Mouse (Mus musculus) megakaryocyte, embryonic 14.5 days (primary cell): Measurements from ENCODE around the gene Mgat2. TPM values are rescaled to one million over a fixed set of nuclear protein-coding genes. Genes with fewer than 3 reads are reported as not detected.
"Not testable (repeated sequence)": the region's sequence is repeated elsewhere in the genome, so short reads cannot be mapped to it uniquely, and the experiment has no call there.

Experiments
- H3K27me3 ChIP-seq: replicated peaks from 2 replicates; pipeline ENCODE3; 2012; ENCODE audit warnings: inconsistent platforms
- H3K36me3 ChIP-seq: replicated peaks from 2 replicates; pipeline ENCODE3; 2012; ENCODE audit warnings: low read length, inconsistent platforms, mixed read lengths
- H3K4me1 ChIP-seq: 2 replicates; pipeline ENCODE4 v1.6.1; 2012; ENCODE audit warnings: inconsistent platforms
- H3K4me3 ChIP-seq: replicated peaks from 2 replicates; pipeline ENCODE3; 2012; ENCODE audit warnings: moderate library complexity, mild to moderate bottlenecking, inconsistent platforms
- H3K9me3 ChIP-seq: 2 replicates; pipeline ENCODE4 v1.6.1; 2012; ENCODE audit warnings: inconsistent platforms
- FLI1 ChIP-seq: IDR thresholded peaks from 2 replicates; pipeline ENCODE4 v1.6.1; 2012; ENCODE audit warnings: low read length, inconsistent platforms, mixed read lengths
- GATA1 ChIP-seq: IDR thresholded peaks from 3 replicates; pipeline ENCODE4 v1.6.1; 2012; ENCODE audit warnings: mixed read lengths, low read length, inconsistent platforms, borderline replicate concordance
- polyA plus RNA-seq: library from polyadenylated mRNA; stranded (reverse); fragments of >175 nt; gene quantifications from 2 replicates; pipeline ENCODE4 v1.2.3, GENCODE M21; 2012; ENCODE audit warnings: low replicate concordance; ENCODE audit not compliant: insufficient read depth

Gene Mgat2
- polyA plus RNA-seq, 1 experiment: 30.4 TPM

- no peak for TF ChIP-seq FLI1
- TF ChIP-seq GATA1: no peak
- Histone ChIP-seq H3K4me3 (peak overlapping the region; percentile 77), H3K36me3 (peaks cover 27% of the 10 kb centered on the region), H3K27me3 (no peaks in the 10 kb centered on the region), H3K4me1 (peaks cover 20% of the 10 kb centered on the region; the same call in 1 of the 2 replicates), H3K9me3 (no peaks in the 10 kb centered on the region)
Measured at GRCm38 (mm10) chr12:69159578-69159940, 24.4 kb upstream of the Mgat2 start.

- not testable (repeated sequence) for H3K27me3 ChIP-seq, H3K9me3 ChIP-seq, H3K4me3 ChIP-seq
- H3K4me1 ChIP-seq: peaks cover 27% of the 10 kb centered on the region; the same call in 1 of the 2 replicates
- H3K36me3 ChIP-seq: peaks cover 23% of the 10 kb centered on the region
Measured at GRCm38 (mm10) chr12:69160677-69161076, 23.3 kb upstream of the Mgat2 start.

- not testable (repeated sequence) for H3K4me3 ChIP-seq, H3K36me3 ChIP-seq, H3K9me3 ChIP-seq, H3K27me3 ChIP-seq
- peaks cover 31% of the 10 kb centered on the region for H3K4me1 ChIP-seq
Measured at GRCm38 (mm10) chr12:69163586-69163985, 20.4 kb upstream of the Mgat2 start.

GRCm38 (mm10) chr12:69164904-69165303 lies 19.1 kb upstream of the Mgat2 start:
- Histone ChIP-seq H3K27me3 (no peaks in the 10 kb centered on the region), H3K9me3 (no peaks in the 10 kb centered on the region), H3K4me3 (no peak overlapping the region), H3K36me3 (no peaks in the 10 kb centered on the region), H3K4me1 (peaks cover 43% of the 10 kb centered on the region)
- no peak for TF ChIP-seq GATA1
- TF ChIP-seq FLI1: no peak

GRCm38 (mm10) chr12:69166861-69167581 lies 16.9 kb upstream of the Mgat2 start:
- not testable (repeated sequence) for H3K36me3 ChIP-seq, H3K27me3 ChIP-seq, H3K4me3 ChIP-seq, H3K9me3 ChIP-seq
- peaks cover 57% of the 10 kb centered on the region for H3K4me1 ChIP-seq

GRCm38 (mm10) chr12:69167656-69168460 lies 16.1 kb upstream of the Mgat2 start:
- peaks cover 8% of the 10 kb centered on the region for H3K36me3 ChIP-seq
- peak overlapping the region; percentile 99 for H3K4me3 ChIP-seq
- no peaks in the 10 kb centered on the region for H3K9me3 ChIP-seq
- no peaks in the 10 kb centered on the region for H3K27me3 ChIP-seq
- peaks cover 57% of the 10 kb centered on the region for H3K4me1 ChIP-seq
- TF ChIP-seq GATA1 (no peak), FLI1 (no peak)

- peaks cover 51% of the 10 kb centered on the region for H3K4me1 ChIP-seq
- H3K36me3 ChIP-seq: peaks cover 13% of the 10 kb centered on the region
- TF ChIP-seq FLI1 (no peak), GATA1 (no peak)
- no peaks in the 10 kb centered on the region for H3K27me3 ChIP-seq
- H3K9me3 ChIP-seq: no peaks in the 10 kb centered on the region
- H3K4me3 ChIP-seq: peak within 1 kb of the TSS; percentile 99
Measured at GRCm38 (mm10) chr12:69168461-69169106, 15.4 kb upstream of the Mgat2 start, which contains the start of gene Lrr1. Gene Lrr1, plus strand, starts transcription at chr12:69168814.

GRCm38 (mm10) chr12:69171307-69171706 lies 12.7 kb upstream of the Mgat2 start:
- Histone ChIP-seq H3K36me3 (peaks cover 37% of the 10 kb centered on the region), H3K4me1 (peaks cover 40% of the 10 kb centered on the region), H3K9me3 (no peaks in the 10 kb centered on the region), H3K4me3 (no peak overlapping the region), H3K27me3 (no peaks in the 10 kb centered on the region)
- TF ChIP-seq GATA1 (no peak), FLI1 (no peak)

GRCm38 (mm10) chr12:69175975-69176374 lies 8.0 kb upstream of the Mgat2 start:
- peaks cover 63% of the 10 kb centered on the region for H3K36me3 ChIP-seq
- TF ChIP-seq FLI1: no peak
- no peak for TF ChIP-seq GATA1
- H3K27me3 ChIP-seq: no peaks in the 10 kb centered on the region
- no peak overlapping the region for H3K4me3 ChIP-seq
- H3K4me1 ChIP-seq: peaks cover 8% of the 10 kb centered on the region; the same call in 1 of the 2 replicates
- peaks cover 5% of the 10 kb centered on the region; the same call in 1 of the 2 replicates for H3K9me3 ChIP-seq

GRCm38 (mm10) chr12:69177526-69177925 lies 6.4 kb upstream of the Mgat2 start:
- peaks cover 3% of the 10 kb centered on the region; the same call in 1 of the 2 replicates for H3K4me1 ChIP-seq
- H3K9me3 ChIP-seq: peaks cover 5% of the 10 kb centered on the region; the same call in 1 of the 2 replicates
- no peak overlapping the region for H3K4me3 ChIP-seq
- no peaks in the 10 kb centered on the region for H3K27me3 ChIP-seq
- no peak for TF ChIP-seq GATA1
- TF ChIP-seq FLI1: no peak
- peaks cover 68% of the 10 kb centered on the region for H3K36me3 ChIP-seq
